Mouse (Mus musculus): ENCODE results near the gene Gm17018.

DNA sequence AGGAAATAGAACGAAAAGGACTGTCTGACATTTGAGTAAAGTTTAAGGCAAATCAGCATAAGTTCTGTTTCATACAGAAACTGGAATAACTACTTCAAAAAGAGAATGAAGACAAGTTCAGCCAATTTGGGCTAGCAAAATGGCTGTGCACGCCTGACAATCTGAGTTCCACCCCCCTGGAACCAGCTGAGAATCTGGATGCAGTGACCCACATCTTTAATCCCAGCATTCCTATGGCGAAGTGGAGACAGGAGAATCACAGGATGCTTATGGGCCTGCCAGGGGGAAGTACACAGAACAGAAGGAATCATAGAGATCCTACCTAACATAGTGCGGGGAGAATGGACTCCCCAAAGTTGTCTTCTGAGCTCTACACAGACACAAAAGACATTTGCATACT lies 36.7 kb downstream of the Gm17018 start:
- TF ChIP-seq CTCF (IDR thresholded peaks at IDR 0.05; ENCODE audit: insufficient read depth, low read depth, low read length) (no peak), POLR2A (IDR thresholded peaks at IDR 0.05; ENCODE audit: insufficient read depth, low read depth, low read length) (no peak)
